Mouse (Mus musculus) adrenal gland (tissue): ENCODE data around the gene Rnf123.

Experiments
- intact Hi-C: fragments of 180-260 bp; cut with DNase I; formaldehyde crosslinking; loops from one replicate; pipeline ENCODE4 v1.15.1; 2025
- long read RNA-seq, 2 experiments: library from polyadenylated mRNA; unstranded; transcript quantifications; one replicate each; pipeline ENCODE4 v2.0.0; 2020; ENCODE audit warnings: borderline replicate concordance in 1 of 2; ENCODE audit not compliant: insufficient replicate concordance in 1 of 2

Gene Rnf123
- long read RNA-seq, experiment 1, partial matches to known transcripts: 5 of 9 reads
- long read RNA-seq, experiment 1, other reads (novel, unspliced or antisense): 4 of 9 reads
- long read RNA-seq, experiment 2, partial matches to known transcripts: 11 of 16 reads
- long read RNA-seq, experiment 2, other reads (novel, unspliced or antisense): 5 of 16 reads

DNA sequence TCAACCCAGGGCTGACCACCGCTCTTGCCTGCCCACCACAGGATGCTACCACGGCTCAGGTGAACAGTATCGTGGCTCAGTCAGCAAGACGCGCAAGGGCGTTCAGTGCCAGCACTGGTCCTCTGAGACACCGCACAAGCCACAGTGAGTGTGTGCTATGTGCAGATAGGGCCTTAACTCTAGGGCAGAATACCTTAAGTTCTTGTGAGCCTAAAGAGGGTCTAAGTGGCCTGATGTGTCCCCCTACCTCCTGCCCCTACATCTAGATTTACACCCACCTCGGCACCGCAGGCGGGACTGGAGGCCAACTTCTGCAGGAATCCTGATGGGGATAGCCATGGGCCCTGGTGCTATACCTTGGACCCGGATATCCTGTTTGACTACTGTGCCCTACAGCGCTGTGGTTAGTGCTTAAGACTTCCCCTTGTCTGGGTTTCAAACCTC lies at the start of gene Rnf123:
Gene Rnf123 (minus strand): TSS at position 359 of the 444 bp plus-strand sequence.
- intact Hi-C loops: no loop called here

DNA sequence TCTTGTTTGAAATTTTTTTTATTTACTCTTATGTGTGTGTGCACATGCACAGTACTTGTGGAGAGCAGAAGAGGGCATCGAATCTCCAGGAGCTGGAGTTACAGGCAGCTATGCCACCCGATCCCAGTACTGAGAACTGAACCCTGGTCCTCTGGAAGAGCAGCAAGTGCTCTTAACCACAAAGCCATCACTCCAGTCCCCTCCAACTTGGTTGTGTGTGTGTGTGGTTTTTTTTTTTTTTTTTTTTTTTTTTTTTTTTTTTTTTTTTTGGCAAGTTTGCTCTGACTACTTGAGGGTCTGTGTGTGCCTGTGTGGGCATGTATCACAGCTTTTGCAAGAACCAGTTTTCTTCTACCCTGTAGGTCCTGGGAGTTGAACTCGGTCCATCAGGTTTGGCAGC lies 49.2 kb upstream of the Rnf123 start:
- intact Hi-C loops: no loop called here

DNA sequence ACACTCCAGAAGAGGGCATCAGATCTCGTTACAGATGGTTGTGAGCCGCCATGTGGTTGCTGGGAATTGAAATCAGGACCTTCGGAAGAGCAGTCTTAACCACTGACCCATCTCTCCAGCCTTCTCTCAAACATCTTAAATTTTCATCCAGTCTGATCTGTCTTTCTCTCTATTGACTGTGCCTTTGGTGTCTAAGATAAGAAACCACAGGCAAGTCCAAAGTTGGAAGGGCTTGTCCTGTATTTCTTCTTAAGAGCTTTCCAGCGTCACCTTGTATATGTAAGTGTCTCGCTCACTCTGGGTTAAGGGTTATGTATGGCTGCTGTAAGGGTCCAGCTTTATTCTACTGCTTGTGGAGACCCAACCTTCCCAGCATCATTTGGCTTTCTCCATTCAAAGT lies 48.4 kb upstream of the Rnf123 start:
- intact Hi-C loops: no loop called here

DNA sequence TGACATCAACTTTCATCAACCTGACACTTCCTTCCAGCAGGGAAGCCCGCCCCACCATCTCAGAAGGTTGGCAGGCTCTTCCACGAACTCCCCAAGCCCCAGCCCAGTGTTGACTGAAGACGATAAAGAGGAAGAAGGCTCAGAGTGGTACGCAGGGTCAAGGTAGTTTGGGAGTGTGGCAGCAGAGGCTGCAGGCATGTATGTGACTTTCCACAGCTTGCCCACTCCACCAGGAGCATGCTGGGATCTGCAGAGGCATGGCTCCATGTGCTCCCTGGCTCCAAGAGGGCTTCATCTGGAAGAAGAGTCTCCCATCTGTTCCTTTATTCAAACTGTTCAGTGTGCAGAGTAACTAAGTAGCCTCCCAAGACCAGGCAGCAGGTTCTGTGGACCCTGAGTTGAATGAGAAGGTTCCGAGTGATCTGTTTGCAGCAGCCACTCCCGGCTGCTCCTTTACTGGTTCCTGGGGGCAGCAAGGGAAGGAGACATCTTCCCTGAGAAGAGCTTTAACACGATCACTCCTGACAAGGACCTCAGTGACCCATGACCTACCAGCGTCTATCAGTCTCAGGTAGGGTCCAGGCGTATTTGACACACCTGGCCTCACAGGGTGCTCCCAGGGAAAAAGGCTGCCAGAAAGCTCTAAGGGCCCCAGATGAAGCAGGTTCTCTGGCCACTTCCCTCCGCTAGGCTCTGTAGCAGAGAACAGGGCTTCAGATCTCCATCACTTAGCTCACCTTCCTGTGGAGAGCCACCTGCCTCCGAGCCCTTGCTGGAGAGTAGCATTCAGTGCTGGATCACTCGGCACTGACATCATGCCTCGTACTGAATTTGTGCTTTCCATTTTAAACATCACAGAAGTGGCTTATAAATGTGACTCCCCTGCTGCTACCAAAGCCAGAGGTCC lies 46.1 kb upstream of the Rnf123 start:
- intact Hi-C loops: no loop called here

DNA sequence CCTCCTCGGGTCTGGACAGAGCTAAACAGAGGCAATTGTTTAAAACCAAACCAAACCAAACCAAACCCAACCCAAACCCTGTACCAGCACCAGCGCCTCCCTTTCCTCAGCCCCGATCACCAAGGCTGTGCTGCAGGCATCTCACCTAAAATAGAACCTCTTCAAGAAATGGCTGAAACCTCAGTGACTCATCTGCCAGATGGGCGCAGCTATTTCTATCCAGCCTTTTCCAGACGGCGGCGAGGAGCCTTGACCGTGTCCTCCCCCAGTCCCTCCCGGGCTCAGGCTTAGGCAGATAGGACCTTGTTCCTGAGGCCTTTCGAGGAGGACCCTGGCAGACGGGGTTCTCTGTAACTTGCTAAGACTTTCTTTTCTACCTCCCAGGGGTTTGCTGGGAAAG lies 45.1 kb upstream of the Rnf123 start:
- intact Hi-C loops: no loop called here

DNA sequence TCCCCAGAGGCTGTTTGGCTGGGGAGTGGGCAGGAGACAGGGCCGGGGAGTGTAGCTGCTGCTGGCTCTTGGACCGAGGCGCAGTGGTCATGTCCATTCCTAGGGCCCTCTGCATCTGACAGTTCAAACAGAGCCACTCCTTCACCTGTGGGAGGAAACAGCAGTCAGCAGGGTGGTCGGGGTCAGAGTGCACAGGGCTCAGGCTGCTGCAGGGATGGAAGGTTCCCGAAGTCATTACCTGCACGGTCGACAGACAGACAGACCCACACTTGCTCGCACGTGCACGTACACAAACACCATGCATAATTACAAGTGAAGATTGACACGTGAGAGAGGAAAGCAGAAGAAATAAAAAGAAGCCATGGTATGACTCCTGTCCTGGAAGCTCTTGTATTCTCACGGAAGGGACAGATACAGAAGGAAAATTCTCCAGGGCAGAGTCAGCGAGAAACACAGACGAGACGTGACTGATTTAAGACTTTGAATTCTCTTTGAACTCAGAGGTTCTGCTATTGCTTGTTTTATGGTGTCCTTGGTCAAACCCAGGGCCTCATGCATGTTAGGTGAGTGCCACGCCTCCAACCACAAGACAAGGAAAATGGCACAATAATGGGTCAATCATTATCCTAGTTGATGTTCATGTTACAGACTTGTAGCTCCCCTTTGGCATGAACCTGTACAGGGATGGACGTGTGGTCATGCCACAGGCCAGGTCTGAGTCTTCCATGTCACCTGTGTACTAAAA lies 43.5 kb upstream of the Rnf123 start:
- intact Hi-C loops: no loop called here

DNA sequence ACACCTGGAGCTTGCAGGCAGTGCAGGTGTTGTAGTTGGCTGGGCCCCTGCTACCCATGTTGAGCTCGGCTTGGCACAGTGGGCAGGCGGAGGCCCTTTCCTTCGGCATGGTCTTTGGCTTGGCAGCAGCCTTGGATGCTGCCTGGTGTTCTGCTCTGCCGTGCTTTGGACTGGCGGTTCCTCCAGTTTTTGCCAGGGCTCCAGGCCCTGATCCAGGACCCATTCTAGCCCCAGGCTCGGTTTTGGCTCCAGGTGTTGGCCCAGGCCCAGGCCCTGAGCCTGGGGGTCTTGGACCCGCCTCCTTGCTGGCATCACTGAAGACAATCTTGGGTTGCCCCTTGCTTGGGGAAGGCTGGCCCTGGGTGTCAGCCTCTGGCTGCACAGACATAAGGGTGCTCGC lies 42.6 kb upstream of the Rnf123 start:
- intact Hi-C loops: no loop called here

DNA sequence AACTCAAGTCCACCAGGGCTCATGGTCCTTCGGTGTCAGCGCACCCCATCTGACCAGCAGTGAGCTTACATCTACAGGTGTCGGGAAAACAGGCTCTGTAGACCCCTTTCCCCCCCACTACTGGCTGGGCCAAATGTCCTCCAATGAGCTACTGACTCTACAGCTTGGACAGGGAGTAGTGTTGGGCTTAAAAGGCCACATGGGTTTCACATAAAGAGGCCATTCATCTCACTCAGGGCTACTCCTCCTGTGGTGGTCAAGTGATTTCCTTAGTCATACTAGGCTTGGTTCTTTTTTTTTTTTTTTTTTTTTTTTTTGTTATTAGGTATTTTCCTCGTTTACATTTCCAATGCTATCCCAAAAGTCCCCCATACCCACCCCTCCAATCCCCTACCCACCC lies 40.8 kb upstream of the Rnf123 start:
- intact Hi-C loops: no loop called here

DNA sequence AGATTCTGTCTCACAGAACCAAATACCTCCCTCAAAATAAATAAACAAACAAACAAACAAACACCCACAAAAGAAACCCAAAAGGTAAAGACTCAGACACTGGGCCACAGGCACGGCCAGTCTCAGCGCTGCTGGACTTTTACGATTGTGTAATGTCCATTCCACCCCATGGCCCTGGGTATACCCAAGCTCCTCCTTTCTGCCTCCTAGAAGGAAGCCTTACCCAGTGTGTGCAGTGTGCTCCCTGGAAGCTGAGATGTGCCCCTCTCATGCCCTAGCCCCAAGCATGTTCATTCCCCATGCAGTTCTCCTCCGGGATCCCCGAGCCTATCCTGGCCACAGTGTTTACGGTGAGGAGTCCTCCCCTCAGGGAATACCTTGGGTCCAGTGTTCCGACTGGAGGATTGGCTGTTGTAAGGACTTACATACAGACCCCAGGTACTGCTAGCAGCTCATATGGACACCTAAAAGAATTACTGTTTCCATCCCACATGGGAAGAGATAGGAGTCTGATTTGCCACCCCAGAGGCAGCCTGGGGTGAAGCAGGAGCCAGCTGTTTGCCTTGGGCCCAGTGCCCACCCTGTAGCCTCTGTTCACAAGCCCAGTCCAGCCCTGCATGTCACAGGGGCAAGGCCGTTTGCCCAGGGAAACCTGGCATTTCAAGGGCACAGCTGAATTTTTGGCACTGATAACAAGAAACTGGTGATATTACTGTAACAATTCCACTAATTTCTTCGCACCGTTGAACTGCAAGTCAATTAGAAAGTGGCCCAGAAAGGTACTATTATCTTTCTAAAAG lies 38.2 kb upstream of the Rnf123 start:
- intact Hi-C loops: no loop called here

DNA sequence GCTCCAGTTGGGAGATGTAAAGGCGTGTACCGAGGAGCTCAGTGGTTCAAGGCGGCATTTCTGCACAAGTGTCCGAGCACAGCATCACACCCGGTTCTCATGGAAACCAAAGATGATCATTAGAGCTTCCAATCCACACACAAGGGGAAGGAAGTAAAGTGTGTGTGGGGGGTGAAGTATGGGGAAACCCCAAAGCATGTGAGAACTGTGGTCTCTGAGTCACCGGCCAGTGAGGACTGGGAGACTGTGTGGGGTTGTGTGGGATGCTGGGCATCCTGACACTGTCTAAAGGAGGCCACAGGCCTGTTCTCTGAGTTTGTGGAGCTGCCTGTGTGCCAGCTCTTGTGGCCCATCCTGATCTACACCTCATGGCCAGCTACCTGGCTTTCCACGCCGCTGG lies 37.5 kb upstream of the Rnf123 start:
- intact Hi-C loops: no loop called here

DNA sequence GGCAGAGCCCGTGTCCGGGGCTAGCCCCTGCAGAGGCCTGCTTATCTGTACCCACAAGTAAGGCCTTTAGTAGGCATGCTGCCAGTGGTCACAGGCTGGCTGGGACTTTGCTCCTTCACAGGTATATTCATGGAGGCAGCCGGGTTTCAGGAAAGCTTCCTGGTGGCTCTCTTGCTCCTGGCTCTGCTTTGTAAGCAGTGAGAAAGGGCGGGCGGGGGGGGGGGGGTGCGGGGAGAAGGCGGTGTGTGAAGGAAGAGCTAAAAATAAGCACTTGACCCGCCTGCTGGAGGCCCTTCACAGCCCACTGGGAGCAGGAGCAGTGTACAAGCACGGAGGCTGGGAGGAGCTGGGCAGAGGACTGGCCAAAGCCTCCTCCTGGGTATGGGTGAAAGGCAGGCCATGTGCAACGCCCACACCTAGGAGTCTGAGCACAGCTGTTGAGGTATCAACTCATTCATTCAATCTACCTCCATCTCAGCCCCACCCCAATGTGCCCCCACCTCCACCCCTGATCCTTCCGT lies 36.8 kb upstream of the Rnf123 start:
- intact Hi-C loops: no loop called here

DNA sequence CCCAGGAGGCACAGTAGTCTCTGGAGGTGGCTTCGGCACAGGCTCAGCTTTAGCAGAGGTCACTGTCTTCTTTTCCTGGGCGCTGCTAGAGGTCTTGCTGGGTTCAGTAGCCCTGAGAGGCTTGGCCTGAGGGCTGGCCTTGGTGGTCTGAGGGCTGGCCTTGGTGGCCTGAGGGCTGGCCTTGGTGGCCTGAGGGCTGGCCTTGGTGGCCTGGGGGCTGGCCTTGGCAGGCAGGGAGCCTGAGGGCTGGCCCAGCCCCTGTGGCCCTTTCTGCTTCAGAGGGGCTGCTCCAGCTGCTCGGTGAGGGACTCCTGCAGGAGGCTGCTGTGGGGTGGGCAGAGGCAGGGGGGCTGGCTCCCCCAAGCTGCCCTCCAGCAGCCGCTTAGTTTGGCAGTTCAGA lies 34.0 kb upstream of the Rnf123 start:
- intact Hi-C loops: no loop called here

DNA sequence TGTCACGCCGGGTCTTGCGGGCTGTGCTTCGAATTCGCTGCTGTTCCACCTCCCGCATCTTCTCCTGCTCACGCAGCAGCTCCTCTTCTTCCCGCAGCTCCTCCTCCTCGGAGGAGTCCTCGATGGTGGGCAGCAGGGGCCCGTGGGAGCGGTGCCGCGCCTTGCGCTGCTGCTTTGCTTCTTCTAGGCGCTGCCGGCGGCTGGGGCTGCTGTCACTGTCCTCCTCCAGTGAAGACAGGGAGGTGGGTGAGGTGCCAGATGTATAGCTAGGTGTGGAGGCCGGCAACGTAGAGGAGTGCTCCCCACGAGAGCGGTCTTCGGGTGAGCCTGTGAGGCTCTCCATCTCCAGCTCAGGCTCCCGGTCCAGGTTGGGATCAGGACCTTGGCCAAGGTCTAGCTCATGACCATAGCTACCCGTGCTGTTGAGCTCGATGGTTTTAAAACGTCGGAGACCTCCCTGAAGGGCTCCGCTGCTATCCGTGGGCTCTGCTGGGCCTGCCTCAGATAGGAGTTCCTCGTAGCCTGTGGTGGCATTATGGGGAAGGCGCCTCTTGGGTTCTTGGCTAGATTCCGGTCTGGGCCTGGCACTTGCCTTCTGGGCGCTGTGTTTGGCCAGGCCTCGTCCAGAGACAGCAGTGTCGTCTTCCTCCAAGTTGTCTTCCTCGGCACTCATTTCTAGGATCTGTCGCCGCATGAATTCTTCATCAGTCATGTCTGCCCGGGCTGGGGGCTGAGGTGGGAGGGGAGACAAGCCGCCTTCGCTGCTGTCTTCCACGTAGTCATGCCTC lies 32.3 kb upstream of the Rnf123 start:
- intact Hi-C loops: no loop called here

DNA sequence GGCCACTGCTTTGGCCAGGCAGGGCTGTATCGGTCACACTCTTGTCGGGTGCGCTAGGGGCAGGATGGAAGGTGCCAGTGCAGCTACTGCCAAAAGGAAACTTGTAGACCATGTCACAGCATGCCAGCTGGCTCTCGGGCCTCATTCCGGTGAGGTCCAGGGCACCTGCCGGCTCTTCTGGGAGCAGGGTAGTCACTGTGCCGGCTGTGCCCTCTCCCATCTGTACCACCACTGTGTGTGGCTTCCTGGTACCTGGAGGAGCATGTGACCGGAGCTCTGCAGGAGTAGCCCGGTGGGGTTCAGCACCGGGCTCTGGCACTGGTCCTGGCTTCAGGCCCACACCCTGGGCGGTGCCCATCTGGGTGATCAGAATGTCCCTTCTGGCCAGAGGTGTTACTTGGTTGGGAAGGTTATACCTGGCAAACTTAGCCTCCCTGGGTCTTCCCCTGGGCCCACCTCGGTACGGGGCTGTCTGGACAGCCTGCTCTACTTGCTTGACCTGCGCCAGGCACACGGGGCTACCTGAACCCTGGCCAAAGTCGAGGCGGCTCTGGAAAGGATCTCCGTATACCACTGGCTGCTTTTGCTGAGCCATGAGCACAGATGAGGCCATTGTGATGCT lies 29.7 kb upstream of the Rnf123 start:
- intact Hi-C loops: no loop called here

DNA sequence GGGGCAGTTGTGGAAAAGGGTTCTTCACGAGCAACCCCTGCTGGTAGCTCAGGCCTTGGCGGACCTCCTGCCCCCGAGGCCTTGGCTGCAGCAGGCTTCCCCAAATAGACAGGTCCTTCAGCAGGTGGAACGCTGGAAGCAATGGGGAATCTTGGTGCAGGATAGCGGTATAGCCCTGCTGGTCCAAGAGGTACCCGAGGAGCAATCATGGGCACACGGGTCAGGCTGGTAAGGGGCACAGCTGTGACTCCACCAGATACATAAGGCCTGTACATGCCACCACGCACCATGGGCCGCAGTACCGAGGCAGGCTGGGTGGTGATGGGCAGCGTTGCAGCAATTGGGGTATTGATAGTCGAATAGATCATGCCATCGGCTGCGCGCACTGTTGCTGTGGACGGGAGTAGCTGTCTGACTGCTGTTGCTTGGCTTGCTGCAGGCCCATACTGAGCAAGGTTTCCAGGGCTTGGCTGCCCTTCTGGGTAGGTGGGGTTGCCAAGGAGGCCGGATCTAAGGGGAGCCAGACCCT lies 28.5 kb upstream of the Rnf123 start:
- intact Hi-C loops: no loop called here

DNA sequence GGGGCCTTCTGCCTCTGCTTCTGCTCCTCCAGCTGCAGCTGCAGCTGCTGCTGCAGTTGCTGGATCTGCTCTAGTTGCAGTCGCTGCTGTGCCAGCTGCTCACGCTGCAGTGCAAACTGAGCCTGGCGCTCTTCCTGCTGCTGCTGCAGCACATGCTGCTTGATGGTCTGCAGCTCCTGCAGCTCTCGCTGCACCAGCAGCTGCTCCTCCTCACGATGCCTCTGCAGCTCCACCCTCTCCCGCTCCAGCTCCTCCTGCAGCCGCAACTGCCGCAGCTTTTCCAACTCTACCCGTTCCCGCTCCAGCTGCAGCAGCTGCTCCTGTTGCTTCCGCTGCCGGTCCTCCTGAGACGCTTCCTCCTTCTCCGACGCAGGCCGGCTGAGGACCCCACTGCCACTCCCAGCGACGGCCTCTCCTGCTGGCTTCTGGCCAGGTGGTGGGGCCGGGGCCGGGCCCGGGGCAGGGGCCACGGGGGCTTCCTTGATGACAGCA lies 28.0 kb upstream of the Rnf123 start:
- intact Hi-C loops: no loop called here

DNA sequence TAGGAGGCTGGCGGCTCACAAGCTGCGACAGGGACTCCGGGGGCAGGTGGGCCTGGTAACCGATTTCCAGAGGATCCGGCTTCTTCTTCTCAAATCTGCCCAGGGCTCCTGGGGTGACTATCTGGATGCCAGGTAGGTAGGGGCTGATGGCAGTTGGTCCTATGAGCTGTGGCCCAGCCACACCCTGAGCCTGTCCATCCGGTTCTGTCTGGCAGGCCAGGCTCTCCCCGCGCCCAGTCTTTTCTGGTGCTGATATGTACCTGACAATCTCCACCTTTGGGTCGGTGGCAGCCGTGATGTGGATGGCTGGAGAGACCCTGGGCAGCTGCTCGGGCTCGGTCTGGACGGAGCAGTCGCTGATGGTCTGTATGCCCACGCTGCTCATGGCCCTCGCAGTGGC lies 27.0 kb upstream of the Rnf123 start:
- intact Hi-C loops: no loop called here

DNA sequence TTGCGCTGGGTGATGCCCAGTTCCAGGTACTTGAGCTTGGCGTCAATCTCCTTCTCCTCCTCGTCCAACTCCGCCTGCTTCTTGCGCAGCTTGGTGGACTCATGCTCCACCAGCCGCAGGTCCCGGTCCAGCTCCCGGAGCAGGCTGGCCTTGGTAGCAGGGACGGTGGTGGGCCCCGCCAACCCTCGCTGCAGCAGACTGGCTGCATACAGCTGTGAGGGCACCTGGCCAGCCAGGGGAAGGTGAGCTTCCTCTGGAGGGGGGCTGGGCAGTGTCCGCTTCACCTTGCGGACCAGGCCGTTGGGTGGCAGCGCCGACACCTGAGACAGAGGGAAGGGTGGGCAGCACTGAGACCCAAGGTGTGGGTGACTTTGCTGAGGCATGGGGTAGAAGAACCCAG lies 24.7 kb upstream of the Rnf123 start:
- intact Hi-C loops: no loop called here

DNA sequence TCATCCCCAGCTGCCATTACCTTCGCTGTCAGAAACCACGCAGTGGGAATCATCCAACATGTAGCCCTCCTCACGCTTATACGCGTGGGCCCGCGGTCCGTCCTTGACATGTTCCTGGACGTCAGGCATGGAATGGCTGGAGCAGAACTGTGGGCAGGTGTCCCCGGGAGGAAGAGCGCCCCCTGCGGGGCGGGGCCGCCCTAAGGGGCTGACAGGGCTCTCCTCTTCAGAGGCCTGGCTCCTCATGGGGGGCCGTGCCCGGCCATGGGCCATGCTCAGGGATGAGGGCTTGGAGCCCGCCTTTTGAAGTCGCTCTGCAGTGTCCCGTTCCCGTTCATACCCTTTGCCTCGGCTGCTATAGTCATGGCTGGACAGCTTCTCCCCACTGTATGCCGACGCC lies 22.9 kb upstream of the Rnf123 start:
- intact Hi-C loops: no loop called here

DNA sequence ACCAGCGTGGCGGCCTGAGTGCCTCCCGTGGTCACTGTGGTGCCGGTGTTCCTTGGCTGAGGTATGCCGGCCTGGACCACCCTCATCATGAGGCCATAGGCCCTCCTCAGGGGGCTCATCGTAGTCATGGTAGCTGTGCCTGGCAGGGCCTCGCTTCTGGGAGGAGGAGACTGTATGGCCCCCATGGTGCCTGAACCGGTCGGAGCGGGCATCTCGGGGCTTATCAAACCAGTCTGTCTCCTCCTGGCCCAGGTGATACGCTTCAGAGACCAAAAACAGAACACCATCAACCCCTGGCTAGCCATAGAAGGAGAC lies 22.4 kb upstream of the Rnf123 start:
- intact Hi-C loops: no loop called here
